Mouse (Mus musculus) forebrain, embryonic 15.5 days (tissue): ENCODE measurements around the gene Sntn. TPM values are rescaled to one million over a fixed set of nuclear protein-coding genes. Genes with fewer than 3 reads are reported as not detected.

ENCODE experiments used
- ATAC-seq: fragments of 200-750 bp; cut with Nextera tagmentation; replicated peaks from 2 replicates; pipeline ENCODE4 v1.8.0; 2017; ENCODE audit warnings: mild to moderate bottlenecking, moderate TSS enrichment, moderate library complexity
- H3K27ac ChIP-seq: fragments of 300-500 bp; sonication (generic); replicated peaks from 2 replicates; pipeline ENCODE4 v1.5.1; 2015; ENCODE audit warnings: mild to moderate bottlenecking, inconsistent platforms
- H3K27me3 ChIP-seq: fragments of 300-500 bp; sonication (generic); 2 replicates; pipeline ENCODE4 v1.6.1; 2015; ENCODE audit warnings: inconsistent platforms
- H3K36me3 ChIP-seq: fragments of 300-500 bp; sonication (generic); 2 replicates; pipeline ENCODE4 v1.6.1; 2015; ENCODE audit warnings: mild to moderate bottlenecking, inconsistent platforms
- H3K4me1 ChIP-seq: fragments of 300-500 bp; sonication (generic); 2 replicates; pipeline ENCODE4 v1.6.1; 2015; ENCODE audit warnings: inconsistent platforms
- H3K4me2 ChIP-seq: fragments of 300-500 bp; sonication (generic); replicated peaks from 2 replicates; pipeline ENCODE4 v1.6.1; 2015; ENCODE audit warnings: mild to moderate bottlenecking, inconsistent platforms
- H3K4me3 ChIP-seq: fragments of 300-500 bp; sonication (generic); 2 replicates; pipeline ENCODE4 v1.5.1; 2015; ENCODE audit warnings: mild to moderate bottlenecking, inconsistent platforms
- H3K9ac ChIP-seq: fragments of 300-500 bp; sonication (generic); replicated peaks from 2 replicates; pipeline ENCODE4 v1.6.1; 2015; ENCODE audit warnings: mild to moderate bottlenecking, inconsistent platforms
- H3K9me3 ChIP-seq: fragments of 300-500 bp; sonication (generic); 2 replicates; pipeline ENCODE4 v1.6.1; 2016; ENCODE audit warnings: inconsistent platforms
- WGBS: fragments of 180-500 bp; shearing (Covaris S2); methylation state at CpG from one replicate; pipeline ENCODE4 v1.1.7; 2015; ENCODE audit warnings: mixed read lengths; 5-methylcytosine and 5-hydroxymethylcytosine counted together
- polyA plus RNA-seq: library from polyadenylated mRNA; unstranded; fragments of >200 nt; fragmentation: Nextera tagmentation; extraction: Ambion mirVana; gene quantifications from 2 replicates; pipeline ENCODE4 v1.2.1, GENCODE M21; 2015

The Sntn gene
- polyA plus RNA-seq: not detected in 2 replicates

DNA sequence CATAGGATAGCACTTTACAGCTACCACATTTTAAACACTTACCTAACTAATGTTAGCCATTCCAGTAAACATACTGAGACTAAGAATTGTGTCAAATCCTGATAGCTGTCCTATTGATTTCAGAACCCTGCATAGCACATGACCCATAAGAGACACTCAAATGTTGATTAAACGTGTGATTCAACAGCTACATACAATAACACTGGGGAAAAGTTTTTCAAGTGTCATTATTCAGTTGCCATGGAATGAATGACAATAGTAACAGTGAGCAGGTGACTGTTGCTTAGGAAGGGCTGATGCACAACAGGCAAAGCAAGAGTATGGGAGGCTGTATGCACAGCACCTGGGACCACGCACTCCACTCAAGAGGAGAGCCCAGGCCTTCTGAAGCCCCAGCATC, at the start of gene Sntn:
Sntn (plus strand) TSS at position 301 of the 400 bp plus-strand sequence.
- H3K27ac ChIP-seq: no peak within 1 kb of the TSS
- H3K27me3 ChIP-seq: no peaks in the 10 kb centered on the region
- 84% methylated on average over 2 of the region's 2 CpGs for WGBS
- H3K4me3 ChIP-seq: no peak within 1 kb of the TSS
- no peaks in the 10 kb centered on the region for H3K4me1 ChIP-seq
- no peak for ATAC-seq
- H3K4me2 ChIP-seq: no peak within 1 kb of the TSS
- no peak within 1 kb of the TSS for H3K9ac ChIP-seq
- no peaks in the 10 kb centered on the region for H3K9me3 ChIP-seq
- no peaks in the 10 kb centered on the region for H3K36me3 ChIP-seq

DNA sequence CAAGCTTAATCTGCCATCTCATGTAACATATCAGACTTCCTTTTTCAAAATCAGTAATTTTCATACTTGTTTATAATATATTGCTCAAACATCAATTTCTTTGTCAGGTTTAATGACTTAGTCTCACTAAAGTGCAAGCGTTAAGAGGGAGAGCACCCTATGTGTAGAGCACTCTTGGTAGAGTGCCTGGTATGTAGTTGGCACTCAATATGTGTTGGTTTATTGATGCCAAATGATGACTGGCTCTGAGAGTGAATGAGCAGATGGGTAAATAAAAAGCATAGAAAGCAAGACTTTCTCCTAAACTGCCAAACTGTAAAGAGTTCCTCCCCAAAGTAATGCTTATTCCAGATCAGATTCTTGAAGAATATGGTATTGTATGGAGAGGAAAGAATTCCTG, 20.8 kb upstream of the Sntn start:
- no peak overlapping the region for H3K27ac ChIP-seq
- H3K36me3 ChIP-seq: no peaks in the 10 kb centered on the region
- no peaks in the 10 kb centered on the region for H3K27me3 ChIP-seq
- no peak overlapping the region for H3K4me3 ChIP-seq
- no peaks in the 10 kb centered on the region for H3K9me3 ChIP-seq
- WGBS: 61% methylated on average over 1 of the region's 1 CpGs
- no peak overlapping the region for H3K4me2 ChIP-seq
- peaks cover 18% of the 10 kb centered on the region for H3K4me1 ChIP-seq
- peak; percentile 82 for ATAC-seq
- H3K9ac ChIP-seq: no peak overlapping the region

DNA sequence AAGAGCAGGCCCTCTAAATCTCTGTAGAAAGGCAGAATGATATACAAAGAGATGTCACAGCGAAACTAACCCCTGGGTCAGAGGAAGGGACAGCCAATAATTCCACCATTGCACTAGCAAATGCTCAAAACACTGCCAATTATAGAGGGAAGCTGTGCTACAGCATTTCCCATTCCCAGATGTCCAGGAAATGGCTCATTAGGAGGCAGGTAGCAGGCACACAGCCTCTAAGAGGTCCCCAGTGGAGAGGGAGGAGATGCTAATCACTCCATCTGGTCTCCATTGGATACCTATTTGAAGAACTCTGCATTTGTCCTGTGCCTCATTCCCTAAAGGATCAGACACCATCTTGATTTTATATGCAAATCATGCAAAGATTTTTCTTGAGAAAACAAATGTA, 19.6 kb upstream of the Sntn start:
- no peaks in the 10 kb centered on the region for H3K27me3 ChIP-seq
- H3K27ac ChIP-seq: no peak overlapping the region
- WGBS: 78% methylated on average over 1 of the region's 1 CpGs

DNA sequence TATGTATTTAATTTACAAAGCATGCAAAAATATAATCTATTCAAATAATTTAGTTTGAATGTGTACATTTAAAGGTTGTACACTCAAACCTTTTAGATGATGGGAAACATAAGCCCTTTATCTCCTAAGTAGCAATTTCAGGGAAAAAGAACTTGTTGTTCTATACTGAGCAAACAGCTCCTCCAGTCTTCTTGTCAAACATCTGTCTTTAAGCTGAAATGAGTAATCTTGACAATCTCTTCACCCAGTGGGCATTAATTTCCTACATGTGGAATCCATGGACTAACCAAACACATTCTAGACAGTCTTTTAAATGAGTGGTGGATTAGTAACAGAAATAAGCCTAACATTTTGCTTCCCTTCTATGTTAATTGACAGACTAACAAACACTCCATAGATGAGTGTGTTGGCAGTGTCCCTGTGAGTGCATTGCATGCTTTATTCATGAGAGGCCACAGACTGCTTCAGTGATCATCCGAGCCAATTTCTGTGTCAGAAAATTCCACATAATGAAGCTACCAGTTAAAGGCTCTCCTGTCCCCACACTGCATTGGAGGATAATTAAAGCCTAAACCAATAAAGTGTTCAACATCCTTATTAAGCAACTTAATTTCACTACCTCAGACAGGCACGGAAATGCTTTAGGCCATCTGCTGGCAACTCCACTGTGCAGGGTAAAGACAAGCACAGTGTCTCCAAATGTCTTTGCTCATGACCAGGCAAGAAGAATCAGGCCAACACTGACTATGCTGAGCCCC, 19.0 kb upstream of the Sntn start:
- H3K4me1 ChIP-seq: peaks cover 18% of the 10 kb centered on the region
- peak; percentile 96 for ATAC-seq
- WGBS: 10% methylated on average over 2 of the region's 2 CpGs

More for the DNA sequence above, 19.6 kb upstream of the Sntn start:
- Histone ChIP-seq H3K9ac (no peak overlapping the region), H3K36me3 (no peaks in the 10 kb centered on the region), H3K9me3 (no peaks in the 10 kb centered on the region), H3K4me2 (no peak overlapping the region), H3K4me3 (no peak overlapping the region), H3K4me1 (peaks cover 18% of the 10 kb centered on the region)
- ATAC-seq: 0 out of 2 replicates have a peak, but pooled peaks have one; percentile 20

DNA sequence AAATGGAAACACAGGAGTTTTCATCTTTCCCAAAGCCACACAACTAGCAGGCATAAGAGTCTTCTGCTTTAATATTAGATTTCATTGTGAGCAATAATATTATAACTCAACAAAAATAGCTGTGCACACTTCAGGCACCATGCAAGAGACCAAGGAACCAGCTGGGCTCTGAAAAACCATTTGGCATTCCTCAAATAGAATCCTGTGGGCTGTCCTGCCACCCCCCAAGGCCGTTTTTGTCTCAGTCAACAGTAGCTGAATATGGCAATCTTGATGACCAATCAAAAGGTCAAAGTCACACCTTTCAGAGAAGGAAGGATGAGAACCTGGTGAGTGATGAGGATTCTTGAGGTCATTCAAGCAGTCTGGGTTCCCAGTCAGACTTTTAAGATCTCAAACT, 16.0 kb downstream of the Sntn start:
- H3K36me3 ChIP-seq: no peaks in the 10 kb centered on the region
- 84% methylated on average over 1 of the region's 1 CpGs for WGBS
- no peak overlapping the region for H3K4me3 ChIP-seq
- no peaks in the 10 kb centered on the region for H3K4me1 ChIP-seq
- ATAC-seq: no peak
- H3K27ac ChIP-seq: no peak overlapping the region
- no peak overlapping the region for H3K9ac ChIP-seq
- H3K9me3 ChIP-seq: no peaks in the 10 kb centered on the region
- H3K4me2 ChIP-seq: no peak overlapping the region
- no peaks in the 10 kb centered on the region for H3K27me3 ChIP-seq

More for the DNA sequence above, 19.0 kb upstream of the Sntn start:
- H3K4me3 ChIP-seq: no peak overlapping the region
- H3K9me3 ChIP-seq: no peaks in the 10 kb centered on the region
- no peak overlapping the region for H3K9ac ChIP-seq
- no peaks in the 10 kb centered on the region for H3K27me3 ChIP-seq
- peak overlapping the region; percentile 62 for H3K27ac ChIP-seq
- H3K4me2 ChIP-seq: no peak overlapping the region
- H3K36me3 ChIP-seq: no peaks in the 10 kb centered on the region

DNA sequence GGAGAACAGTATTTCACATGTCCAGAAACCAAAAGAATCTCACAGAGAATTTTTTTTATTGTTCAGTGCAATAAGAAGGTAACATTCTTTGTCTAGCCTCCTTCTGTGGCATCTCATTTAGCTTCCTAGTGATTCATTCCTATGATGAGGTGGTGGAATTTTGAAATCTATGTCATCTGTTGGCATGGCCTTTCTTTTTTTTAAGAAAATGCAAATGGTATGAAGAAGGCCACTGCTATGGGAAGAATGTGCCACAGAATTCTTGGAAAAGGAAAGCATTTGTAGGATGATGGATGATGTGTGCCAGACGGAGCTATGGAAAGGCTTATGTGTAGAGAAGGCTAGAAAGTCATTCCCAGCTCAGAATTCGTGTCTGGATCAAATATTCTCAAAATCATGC, 19.8 kb downstream of the Sntn start:
- Histone ChIP-seq H3K9ac (no peak overlapping the region), H3K4me2 (no peak overlapping the region), H3K27me3 (no peaks in the 10 kb centered on the region), H3K27ac (no peak overlapping the region), H3K4me1 (no peaks in the 10 kb centered on the region), H3K4me3 (no peak overlapping the region), H3K9me3 (no peaks in the 10 kb centered on the region), H3K36me3 (no peaks in the 10 kb centered on the region)
- 74% methylated on average over 2 of the region's 2 CpGs for WGBS
- ATAC-seq: no peak

DNA sequence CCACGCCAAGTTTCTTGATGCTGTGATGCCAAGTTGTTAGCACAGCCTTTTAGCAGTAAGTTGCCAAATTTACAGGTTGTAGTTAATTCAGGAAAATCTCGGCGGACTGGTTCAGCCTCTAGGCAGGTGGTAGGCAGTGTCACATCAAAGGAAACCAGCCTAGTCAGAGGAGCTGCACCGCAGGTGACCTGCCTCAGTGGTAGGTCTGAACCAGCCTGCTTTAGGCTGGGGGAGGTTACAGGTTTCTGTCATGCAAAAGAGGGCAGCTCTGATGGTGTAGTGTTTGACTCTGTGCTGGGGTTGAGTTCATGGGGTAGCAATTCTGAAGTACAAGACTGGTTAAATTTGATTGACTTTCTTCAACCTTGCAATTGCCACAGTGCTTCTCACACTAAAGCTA, 61.6 kb downstream of the Sntn start:
- H3K9ac ChIP-seq: no peak overlapping the region
- H3K4me1 ChIP-seq: no peaks in the 10 kb centered on the region
- H3K27me3 ChIP-seq: no peaks in the 10 kb centered on the region
- no peaks in the 10 kb centered on the region for H3K36me3 ChIP-seq
- H3K9me3 ChIP-seq: 0 out of 2 replicates have a peak, but pooled peaks cover 4% of the 10 kb centered on the region
- no peak overlapping the region for H3K4me2 ChIP-seq
- H3K27ac ChIP-seq: no peak overlapping the region
- ATAC-seq: no peak
- H3K4me3 ChIP-seq: no peak overlapping the region
- 38% methylated on average over 4 of the region's 4 CpGs for WGBS

Other genes starting within 250 kb of the Sntn start
- not detected in 2 replicates for gene Gm281, start 243.6 kb downstream of the Sntn start, polyA plus RNA-seq